ENCODE assay signal across 37 mouse cellular contexts in genomic region chr11:43200089-43200488, GRCm38 (mm10). TPM values are rescaled to one million over a fixed set of nuclear protein-coding genes. Genes with fewer than 3 reads are reported as not detected.
"Had no signal": no experiment of that assay in that cellular context is flagged by ENCODE, and none has a peak within 500 bp of the region (broad histone marks: within the 10 kb centered on the region; RNA-seq: fewer than 3 reads in every experiment).

No protein-coding gene starts in this region.

- H3K4me3 ChIP-seq: heart, embryonic 10.5 days; heart, embryonic 12.5 days; heart, embryonic 13.5 days; heart, embryonic 15.5 days; hindbrain, embryonic 10.5 days; hindbrain, embryonic 12.5 days; hindbrain, embryonic 13.5 days; hindbrain, embryonic 15.5 days; kidney, embryonic 15.5 days; layer of hippocampus, adult 2 months; left cerebral cortex, adult 2 months had no signal

- ATAC-seq: hindbrain, embryonic 16.5 days; hindbrain, postnatal 0 days; inflammation-experienced regulatory T-cells, adult 6 months had no signal

- H3K9me3 ChIP-seq: heart, embryonic 10.5 days; heart, embryonic 12.5 days; heart, embryonic 13.5 days; heart, embryonic 15.5 days; hindbrain, embryonic 10.5 days; hindbrain, embryonic 12.5 days; hindbrain, embryonic 13.5 days; hindbrain, embryonic 15.5 days; kidney, embryonic 15.5 days had no signal

- H3K27me3 ChIP-seq: heart, embryonic 12.5 days; heart, embryonic 13.5 days; heart, embryonic 15.5 days; hindbrain, embryonic 12.5 days; hindbrain, embryonic 13.5 days; hindbrain, embryonic 15.5 days; kidney, embryonic 15.5 days had no signal

- H3K9ac ChIP-seq: heart, embryonic 12.5 days; heart, embryonic 13.5 days; heart, embryonic 15.5 days; hindbrain, embryonic 12.5 days; hindbrain, embryonic 13.5 days; hindbrain, embryonic 14.5 days; hindbrain, embryonic 15.5 days; kidney, embryonic 15.5 days had no signal

- DNase-seq: heart, postnatal 10 days; heart, postnatal 14 days; heart, postnatal 36 days; heart, postnatal 4 days; kidney, adult 11 months; kidney, adult 18-20 months; kidney, adult 2 months; kidney, adult 8-10 months; kidney, adult 9 months; kidney, postnatal 10 days; kidney, postnatal 14 days; kidney, postnatal 25 days; kidney, postnatal 36 days; kidney, postnatal 4 days; layer of hippocampus, adult 9-11 months; layer of hippocampus, postnatal 36 days had no signal

- H3K36me3 ChIP-seq: heart, embryonic 10.5 days; heart, embryonic 12.5 days; heart, embryonic 13.5 days; heart, embryonic 15.5 days; hindbrain, embryonic 10.5 days; hindbrain, embryonic 12.5 days; hindbrain, embryonic 13.5 days; hindbrain, embryonic 15.5 days; kidney, embryonic 15.5 days had no signal

- H3K4me2 ChIP-seq: heart, embryonic 11.5 days; heart, embryonic 12.5 days; heart, embryonic 13.5 days; heart, embryonic 15.5 days; hindbrain, embryonic 12.5 days; hindbrain, embryonic 13.5 days; hindbrain, embryonic 14.5 days; hindbrain, embryonic 15.5 days; kidney, embryonic 15.5 days had no signal

- H3K27ac ChIP-seq: heart, embryonic 10.5 days; heart, embryonic 13.5 days; heart, embryonic 15.5 days; hindbrain, embryonic 10.5 days; hindbrain, embryonic 12.5 days; hindbrain, embryonic 13.5 days; hindbrain, embryonic 14.5 days; hindbrain, embryonic 15.5 days; hindbrain, postnatal 0 days; kidney, embryonic 15.5 days; kidney, postnatal 0 days; layer of hippocampus, adult 2 months; left cerebral cortex, adult 2 months had no signal

- H3K4me1 ChIP-seq: heart, embryonic 10.5 days; heart, embryonic 12.5 days; heart, embryonic 13.5 days; heart, embryonic 15.5 days; hindbrain, embryonic 10.5 days; hindbrain, embryonic 12.5 days; hindbrain, embryonic 13.5 days; kidney, embryonic 15.5 days had no signal

RNA-seq across cellular contexts. Expression of gene Atp10b, which starts 50.4 kb away (rescaled TPM):
- total RNA-seq: heart, postnatal 10 days; heart, postnatal 25 days; heart, postnatal 36 days; heart, postnatal 4 days; hematopoietic stem cell, adult 5-6 weeks had no signal
- polyA plus RNA-seq: heart, embryonic 11.5 days; heart, embryonic 14.5 days; heart, embryonic 15.5 days; heart, postnatal 0 days had no signal
